Mouse (Mus musculus) small intestine, adult 2 months (tissue): ENCODE data around the gene Acp5.

ENCODE experiments used
- CTCF ChIP-seq: fragments of 200-500 bp; IDR thresholded peaks from 2 replicates; pipeline ENCODE4 v1.5.1; 2012; ENCODE audit warnings: low read depth, mild to moderate bottlenecking, control low read depth, inconsistent platforms, low read length, moderate library complexity, mixed read lengths; ENCODE audit not compliant: insufficient replicate concordance, insufficient read length; ENCODE audit errors: extremely low read depth
- POLR2A ChIP-seq: fragments of 200-500 bp; IDR thresholded peaks from 2 replicates; pipeline ENCODE4 v1.6.1; 2012; ENCODE audit warnings: low read depth, mild to moderate bottlenecking, control low read depth, inconsistent platforms, low read length, moderate library complexity

DNA sequence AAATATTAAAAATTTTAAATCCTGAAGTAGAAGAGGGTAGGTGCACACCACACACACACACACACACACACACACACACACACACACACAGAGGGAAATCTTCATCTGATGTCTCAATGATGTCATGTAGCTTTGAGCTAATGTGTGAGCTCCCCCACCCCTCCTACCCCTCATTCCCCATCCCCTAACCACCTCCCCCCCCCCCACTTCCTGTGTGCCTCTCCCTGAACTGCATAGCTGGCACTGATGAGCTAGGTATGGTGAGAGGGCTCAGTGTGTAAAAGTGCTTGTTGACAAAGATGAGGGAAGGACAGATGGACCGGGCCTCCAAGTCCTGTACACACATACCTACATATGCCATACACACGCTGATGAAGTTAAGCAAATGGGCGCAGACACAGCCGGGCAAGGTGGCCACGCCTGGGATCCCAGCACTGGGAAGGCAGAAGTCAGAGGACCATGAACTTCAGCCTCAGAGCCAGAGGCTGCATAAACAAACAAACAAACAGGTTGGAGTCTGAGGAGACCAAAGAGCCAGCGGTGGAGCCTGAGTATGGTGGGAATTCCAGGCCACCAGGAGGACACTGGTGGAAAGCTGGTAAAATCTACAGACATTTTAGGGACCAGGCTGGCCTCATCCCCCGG lies 1.1 kb downstream of the Acp5 start:
- TF ChIP-seq CTCF (no peak), POLR2A (no peak)
